Mouse (Mus musculus) MEL-GATA-1-ER (cell line): ENCODE results near the gene Pde4a.
"Not testable (repeated sequence)": the region's sequence is repeated elsewhere in the genome, so short reads cannot be mapped to it uniquely, and the experiment has no call there.

Source experiments
- DNase-seq: peaks from one replicate; pipeline ENCODE4 v3.0.0-alpha.2; 2012; ENCODE audit warnings: low read depth; ENCODE audit errors: extremely low read depth

The Pde4a gene

DNA sequence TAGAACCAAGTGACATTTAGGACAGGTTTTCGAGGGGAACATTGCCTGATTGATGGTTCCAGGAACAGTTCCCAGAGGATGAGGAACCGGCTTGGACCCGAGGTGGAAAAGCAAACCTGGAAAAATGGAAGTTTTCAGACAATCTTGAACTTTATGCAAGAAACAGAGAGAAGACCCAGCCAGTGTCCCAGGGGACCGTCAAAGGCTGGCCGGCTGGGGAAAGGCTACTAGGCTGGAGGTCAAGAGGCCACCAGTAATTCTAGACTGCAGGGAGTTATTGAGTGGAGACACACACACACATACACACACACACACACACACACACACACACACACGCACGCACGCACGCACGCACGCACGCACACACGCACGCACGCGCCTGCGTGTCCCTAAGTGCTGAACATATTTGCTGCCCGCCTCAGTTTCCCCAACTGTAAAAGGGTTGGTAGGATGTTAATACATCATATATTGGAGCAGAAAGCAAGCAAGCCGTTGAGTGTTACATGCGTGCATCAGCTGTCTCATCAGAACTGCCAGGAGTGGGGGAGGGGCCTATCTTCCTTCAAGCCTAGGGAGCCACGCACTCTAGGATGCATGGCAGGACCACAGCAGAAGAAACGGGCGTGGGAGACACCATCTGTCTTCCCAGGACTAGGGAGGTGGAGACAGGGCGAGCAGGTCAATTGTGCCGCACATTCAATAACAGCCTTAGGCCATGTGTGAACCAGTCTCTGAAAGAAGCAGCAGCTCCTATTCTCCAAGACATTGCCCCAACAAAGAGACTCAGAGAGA lies 50.7 kb downstream of the Pde4a start:
- DNase-seq = no peak

GRCm38 (mm10) chr9:21219820-21220219 lies 54.3 kb downstream of the Pde4a start:
- peak; percentile 52 for DNase-seq

DNA sequence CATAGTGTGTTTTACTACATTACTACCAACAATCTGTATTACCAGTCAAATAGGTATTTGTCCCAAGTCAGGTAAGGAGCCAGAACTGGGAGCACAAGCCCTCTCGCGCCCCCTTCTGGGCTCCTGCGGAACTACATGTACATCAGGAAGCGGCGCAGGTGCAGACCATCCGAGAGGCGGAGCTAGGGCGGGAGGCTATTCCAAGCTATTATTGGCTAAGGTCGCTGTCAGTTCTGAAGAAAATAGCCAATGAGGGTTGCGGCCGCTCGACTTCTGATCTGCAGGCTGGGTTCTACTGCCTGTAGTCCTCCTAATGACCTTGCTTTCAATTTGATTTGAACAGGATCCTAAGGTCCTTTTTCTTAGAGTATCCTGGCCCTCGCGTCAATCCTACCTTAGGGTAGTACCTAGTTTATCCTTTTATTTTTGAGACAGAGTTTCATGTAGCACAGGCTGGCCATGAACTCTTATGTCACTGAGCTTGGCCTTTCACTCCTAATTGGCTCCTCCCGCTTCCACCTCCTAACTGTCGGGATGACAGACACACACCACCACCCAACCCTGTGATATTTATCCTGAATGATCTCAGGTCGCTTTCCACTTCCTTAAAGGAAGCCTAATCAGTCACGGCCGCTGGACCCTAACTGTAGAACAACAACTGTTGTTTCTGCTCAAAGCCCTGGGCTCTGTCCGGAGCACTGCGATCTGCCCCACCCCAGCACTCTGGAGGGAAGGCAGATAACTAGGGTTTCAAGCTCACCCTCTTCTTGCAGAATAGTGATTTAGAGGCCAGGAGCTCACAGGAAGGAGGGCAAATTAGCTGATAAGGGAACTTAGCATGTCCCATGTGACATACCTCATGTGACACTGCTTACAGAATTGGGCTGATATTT lies 55.2 kb downstream of the Pde4a start:
- DNase-seq = peak; percentile 96

DNA sequence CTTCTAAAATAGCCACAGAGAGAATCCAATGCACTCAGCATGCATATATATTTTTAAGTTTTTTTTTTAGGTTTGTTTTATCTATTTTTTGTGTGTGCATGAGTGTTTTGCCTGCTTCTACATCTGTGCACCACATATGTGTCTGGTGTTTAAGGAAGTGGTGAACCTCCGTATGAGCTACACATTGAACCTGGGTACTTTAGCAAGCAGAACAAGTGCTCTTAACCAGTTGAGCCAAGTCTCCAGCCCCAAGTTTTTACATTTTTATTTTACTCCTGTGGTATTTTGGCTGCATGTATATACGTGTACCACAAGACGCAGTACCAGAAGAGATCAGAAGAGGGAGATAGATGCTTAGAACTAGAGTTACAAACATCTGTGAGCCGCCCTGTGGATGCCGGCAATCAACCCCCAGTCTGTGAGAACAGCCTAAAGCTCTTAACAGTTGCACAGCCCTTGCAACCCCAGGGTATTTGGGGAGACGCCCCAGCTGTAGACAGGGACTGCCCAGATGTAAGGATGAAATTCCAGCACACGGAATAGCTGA lies 55.9 kb downstream of the Pde4a start:
- DNase-seq = peak; percentile 89

GRCm38 (mm10) chr9:21223490-21223889 lies 58.0 kb downstream of the Pde4a start:
- DNase-seq = not testable (repeated sequence)

DNA sequence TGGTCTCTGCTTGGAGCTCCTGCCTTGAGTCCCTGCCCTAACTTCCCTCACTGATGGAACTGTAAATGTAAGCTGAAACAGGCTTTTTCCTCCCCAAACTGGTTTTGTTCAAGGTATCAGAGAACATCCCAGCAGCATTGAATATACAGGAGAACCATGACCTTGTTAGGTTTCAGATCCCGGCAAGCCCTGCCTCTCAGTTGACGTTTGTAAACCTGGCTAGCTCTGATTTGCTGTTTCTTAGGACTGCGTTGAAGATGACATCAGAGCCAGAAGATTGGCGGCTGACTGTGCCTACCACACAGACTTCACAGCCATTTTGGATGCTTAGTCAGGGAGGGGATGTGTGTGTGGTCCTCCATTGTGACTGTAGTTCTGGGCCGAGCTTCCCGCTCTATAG lies 58.4 kb downstream of the Pde4a start:
- DNase-seq = no peak

- peak; percentile 85 for DNase-seq
Observed at GRCm38 (mm10) chr9:21224576-21225414, 59.3 kb downstream of the Pde4a start.

DNA sequence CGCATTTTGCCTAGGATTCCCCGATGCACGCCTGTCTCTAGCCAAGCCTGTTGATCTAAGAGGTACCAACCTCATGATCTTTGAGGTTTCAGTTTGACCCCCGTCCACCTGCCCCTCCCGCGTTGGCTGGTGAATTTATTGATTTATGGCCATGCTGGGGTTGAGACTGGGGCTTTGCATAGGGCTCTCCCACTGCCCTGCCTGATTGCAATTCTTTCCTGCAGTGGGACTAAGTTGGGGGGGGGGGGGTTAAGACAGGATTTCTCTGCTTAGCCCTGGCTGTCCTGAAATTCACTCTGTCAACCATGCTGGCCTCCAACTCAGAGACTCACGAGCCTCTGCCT lies 59.9 kb downstream of the Pde4a start:
- no peak for DNase-seq

DNA sequence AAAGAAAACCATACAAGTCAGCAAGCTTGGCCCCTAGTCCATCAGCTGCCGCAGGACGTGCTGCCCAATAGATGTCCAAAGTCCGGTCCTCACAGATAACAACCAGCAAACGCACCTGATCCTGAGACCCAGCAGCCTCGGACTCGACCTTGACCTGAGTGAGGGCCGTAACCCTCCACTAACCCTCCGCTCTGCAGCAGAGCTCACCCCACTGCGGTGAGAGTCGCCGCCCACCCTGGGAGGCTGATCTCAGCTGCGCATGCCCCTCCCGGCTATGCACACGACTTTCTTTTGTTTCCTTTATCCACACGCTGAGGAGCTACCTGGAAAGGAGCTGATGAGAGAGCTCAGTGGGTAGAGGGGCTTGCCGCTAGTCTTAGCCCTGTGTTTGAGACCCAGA lies 61.8 kb downstream of the Pde4a start:
- no peak for DNase-seq

DNA sequence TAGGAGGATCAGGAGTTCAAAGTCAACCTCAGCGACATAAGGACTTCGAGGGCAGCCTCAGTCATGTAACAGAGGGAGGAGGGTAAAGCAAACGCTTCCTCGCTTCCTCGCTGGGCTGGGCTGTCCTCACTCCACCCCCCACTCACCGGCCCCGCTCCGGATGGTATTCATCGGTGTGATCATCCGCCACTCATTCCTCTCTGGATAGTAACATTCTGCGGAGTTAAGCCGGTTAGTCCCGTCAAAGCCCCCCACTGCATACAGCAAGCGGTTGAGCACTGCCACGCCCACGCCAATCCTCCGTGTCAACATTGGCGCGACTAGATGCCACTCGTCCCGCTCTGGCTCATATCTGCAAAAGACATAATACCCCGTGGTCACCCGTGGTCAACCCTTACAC lies 66.0 kb downstream of the Pde4a start:
- no peak for DNase-seq

DNA sequence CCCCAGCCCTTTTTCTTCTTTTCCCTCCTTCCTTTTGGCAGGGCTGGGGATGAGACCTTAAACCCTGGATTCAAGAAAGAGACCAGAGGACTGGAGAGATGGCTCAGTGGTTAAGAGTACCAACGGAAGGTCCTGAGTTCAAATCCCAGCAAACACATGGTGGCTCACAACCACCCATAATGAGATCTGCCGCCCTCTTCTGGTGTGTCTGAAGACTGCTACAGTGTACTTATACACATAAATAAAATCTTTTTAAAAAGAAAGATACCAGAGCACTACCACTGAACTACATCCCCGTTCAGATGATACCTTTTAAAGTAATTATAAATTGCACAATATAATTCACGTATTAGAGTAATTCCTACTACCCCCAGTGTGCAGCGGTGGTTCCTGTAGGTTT lies 67.4 kb downstream of the Pde4a start:
- DNase-seq = no peak

DNA sequence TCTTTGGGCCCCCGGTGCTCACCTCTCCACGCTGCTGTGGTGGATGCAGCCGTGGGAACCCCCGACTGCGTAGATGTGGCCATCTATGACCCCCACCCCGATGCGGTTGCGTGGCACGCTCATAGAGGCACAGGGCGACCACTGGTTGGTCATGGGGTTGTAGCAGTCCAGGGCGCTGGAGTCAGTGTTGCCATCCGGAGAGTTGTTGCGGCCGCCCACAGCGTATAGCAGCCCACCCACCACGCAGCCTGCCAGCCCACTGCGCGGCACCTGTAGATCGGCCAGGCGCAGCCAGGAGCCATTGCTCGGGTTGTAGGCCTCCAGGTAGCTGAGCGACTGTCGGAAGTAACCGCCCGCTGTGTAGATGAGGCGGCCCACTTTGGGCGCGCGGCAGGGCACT lies 67.9 kb downstream of the Pde4a start:
- DNase-seq = no peak

DNA sequence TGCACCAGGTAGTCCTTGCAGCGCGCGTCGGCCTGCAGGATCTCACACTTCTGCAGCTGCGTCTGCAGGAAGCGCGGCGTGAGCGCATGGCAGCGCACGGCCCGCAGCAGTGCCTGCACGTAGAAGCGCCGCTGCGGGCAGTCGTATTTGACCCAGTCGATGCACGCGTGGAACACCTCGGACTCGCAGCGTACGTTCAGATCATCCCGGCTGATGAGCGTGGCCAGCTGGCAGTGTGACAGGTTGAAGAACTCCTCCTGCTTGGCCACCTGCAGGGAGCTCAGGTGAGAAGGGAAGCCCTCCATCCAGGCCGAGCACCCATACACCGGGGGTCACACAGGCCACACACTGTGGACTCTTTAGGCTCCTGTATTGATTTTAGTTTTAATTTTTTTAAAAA lies 68.3 kb downstream of the Pde4a start:
- no peak for DNase-seq

- DNase-seq = no peak
Observed at GRCm38 (mm10) chr9:21235341-21235740, 69.8 kb downstream of the Pde4a start.

DNA sequence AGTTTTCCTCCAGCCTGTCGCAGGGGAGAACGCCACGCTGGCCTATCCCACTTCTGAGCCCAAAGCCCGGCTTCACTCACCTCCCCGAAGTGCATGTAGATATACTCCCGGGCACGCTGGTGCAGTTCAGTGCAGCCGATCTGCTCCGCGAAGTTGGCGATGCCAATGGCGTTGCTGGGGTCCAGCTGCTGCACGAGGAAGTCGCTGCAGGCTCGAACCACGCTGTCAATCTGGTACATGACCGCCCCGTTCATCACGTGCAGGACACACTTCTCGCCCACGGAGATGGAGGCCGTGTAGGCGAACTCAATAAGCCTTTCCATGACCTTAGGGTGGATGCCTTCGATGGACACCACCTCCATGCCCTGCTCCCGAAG lies 71.5 kb downstream of the Pde4a start:
- no peak for DNase-seq

DNA sequence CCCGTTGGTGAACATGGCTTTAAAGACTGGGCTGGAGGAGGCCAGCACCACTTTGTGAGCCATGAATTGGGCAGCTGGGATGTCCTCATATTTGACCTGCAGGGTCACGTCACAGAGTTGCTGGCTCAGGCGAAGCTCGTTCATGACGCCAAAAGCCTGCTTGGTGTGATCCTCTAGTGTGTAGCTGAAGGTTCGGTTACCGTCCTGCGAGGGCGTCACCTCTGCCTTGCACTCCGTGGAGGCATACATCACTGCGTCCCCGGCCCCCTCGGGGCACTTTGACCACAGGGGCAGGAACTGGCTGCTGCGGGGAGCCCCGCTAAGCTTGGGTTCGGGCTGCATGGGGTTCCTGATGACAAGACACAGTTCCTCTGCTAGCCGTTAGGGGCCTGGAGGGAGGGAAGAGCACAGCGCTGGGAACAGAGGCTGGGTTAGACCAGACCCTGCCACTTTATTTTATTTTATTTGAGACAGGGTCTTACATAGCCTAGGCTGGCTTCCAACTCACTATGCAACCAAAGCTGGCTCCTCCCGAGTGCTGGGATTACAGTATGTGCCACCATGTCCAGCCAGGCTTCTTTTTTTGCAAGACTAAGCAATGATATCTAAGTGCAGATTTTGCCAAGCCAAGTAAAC lies 72.0 kb downstream of the Pde4a start:
- no peak for DNase-seq

DNA sequence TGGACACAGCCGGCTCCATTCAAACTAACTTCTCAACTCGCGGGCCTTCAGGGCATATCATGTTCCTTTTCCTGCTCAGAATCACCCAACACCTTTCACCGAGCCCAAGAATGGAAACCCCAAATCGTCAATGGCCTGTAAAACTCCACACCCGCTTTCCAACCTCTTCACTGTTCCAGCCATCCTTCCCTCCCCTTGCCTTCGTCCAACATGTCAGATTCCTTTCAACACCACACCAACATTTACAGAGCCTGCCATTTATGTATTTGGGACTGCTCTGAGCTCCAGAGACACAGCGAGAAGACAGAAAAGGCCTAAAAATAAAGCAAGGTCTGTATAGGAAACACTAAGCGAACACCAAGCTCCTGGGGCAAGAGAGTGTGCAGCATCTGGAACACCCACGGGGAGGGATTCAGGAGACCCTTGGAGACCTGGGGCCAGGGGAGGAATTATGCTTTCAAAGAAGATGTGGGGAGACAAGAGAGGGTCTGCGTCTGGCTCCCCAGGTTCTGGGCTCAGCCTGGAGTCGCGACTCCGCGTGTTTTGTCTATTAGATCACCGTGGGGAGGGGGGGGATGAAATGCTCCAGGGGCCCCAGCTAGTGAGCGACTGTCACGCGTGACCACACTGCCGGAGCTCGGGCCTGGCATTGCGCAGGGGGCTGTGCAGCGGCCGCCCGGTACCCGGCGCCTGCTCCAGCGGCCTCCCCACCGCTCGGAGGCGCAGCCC lies 72.7 kb downstream of the Pde4a start:
- no peak for DNase-seq

DNA sequence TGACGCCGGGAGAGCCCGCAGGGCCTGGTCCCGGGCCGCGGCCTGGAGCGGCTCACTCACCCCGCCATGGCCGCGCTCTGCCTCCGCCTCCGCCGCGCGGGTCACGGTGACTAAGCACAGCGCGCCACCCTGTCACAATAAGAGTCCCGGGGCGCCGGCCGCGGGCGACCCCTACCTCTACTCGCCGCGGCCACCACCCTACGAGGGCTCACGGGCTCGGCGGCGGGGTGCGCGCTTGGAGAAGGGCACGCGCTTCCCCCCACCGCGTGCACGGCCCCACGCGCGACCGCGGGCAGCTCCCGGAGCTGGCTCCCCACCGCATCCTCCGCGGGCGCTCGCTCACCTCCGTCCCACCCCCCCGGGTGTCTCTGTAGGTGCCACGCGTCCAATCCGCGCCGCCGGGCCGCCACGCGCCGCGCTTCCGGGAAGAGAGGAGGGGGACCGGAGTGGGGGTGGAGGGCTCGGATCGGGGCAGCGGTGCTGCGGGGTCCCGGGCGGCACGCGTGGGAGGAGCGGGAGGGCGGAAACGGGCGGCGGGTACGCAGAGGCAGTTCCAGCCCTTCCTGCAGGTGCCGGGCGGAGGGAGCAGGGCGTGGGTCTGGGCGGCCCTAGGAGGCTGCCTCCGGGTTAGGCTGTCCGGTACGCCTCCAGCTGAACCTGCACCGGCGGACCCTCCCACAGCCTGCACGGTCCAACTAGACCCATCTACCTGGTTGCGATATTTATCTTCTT lies 73.4 kb downstream of the Pde4a start, which contains the start of gene Keap1:
Gene Keap1, minus strand, starts transcription at position 629 of the 732 bp plus-strand sequence.
- no peak for DNase-seq

- no peak for DNase-seq
Observed at GRCm38 (mm10) chr9:21239465-21239848, 73.9 kb downstream of the Pde4a start.

DNA sequence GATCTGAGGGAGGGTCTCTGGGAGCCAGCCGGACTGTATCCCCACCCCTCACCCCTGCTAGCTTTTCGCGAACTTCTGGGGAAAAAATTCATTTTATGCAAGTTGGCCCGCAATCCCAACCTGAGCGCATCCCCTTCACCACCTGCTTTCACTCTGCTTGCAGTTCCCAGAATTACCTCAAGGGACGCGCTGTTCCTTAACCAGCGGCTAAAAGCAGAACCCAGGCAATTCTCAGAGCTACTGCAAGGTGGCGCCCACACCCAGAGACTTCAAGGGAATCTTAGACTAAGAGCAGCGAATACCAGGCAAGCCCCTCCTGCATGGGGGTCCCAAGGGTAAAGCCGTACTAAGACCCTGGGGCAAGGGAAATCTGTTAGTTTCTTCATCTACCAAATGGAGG lies 75.8 kb downstream of the Pde4a start:
- peak; percentile 87 for DNase-seq
